Comparison of ENCODE assay signal across 25 mouse cellular contexts in the genomic region with DNA sequence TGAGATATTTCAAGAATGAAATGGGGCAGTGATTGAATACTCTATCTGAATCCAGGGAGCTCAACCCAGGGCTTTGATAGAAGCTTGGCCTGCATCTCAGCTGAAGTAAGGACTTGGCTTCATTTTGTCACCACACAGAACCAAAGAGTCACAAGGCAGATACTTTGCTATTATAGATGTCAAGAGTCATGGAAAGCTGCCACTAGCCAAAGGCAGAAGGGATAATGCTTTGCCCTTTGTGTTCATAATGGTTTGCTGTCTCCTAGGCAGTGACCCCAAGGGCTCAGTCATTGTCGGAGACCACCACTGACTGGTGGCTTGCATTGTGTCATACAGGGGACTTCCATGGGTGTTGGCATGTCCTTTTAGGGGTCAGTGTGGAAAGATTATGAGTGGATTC. TPM values are rescaled to one million over a fixed set of nuclear protein-coding genes. Genes with fewer than 3 reads are reported as not detected.
A peak's percentile ranks its signal among the peaks of the same experiment; 100 is the strongest.
DNase-seq lines count a peak whose midpoint lies in the region; ATAC-seq and TF ChIP-seq lines count a peak whose summit lies in the region.
"Had no signal": no experiment of that assay in that cellular context is flagged by ENCODE, and none has a peak within 500 bp of the region (broad histone marks: within the 10 kb centered on the region; RNA-seq: fewer than 3 reads in every experiment).

No protein-coding gene starts in this region.

- intact Hi-C loops in heart, postnatal 25 days (cut with DNase I): no loop called here

- no peak for TF ChIP-seq CTCF in hindbrain, postnatal 0 days (IDR thresholded peaks at IDR 0.05; ENCODE audit: low read depth)

- no peaks in the 10 kb centered on the region for H3K36me3 ChIP-seq in hindbrain, embryonic 16.5 days (ENCODE audit: control insufficient read depth, insufficient read depth, low read length)
- no peaks in the 10 kb centered on the region for H3K36me3 ChIP-seq in hindbrain, postnatal 0 days (ENCODE audit: insufficient read depth, low read length)
- no peaks in the 10 kb centered on the region for H3K36me3 ChIP-seq in lung, embryonic 16.5 days (ENCODE audit: control insufficient read depth, insufficient read depth, low read length)
- 0 out of 2 replicates have a peak, but pooled peaks cover 3% of the 10 kb centered on the region for H3K36me3 ChIP-seq in midbrain, embryonic 10.5 days
- H3K36me3 ChIP-seq: intestine, embryonic 15.5 days; limb, embryonic 13.5 days; liver, embryonic 15.5 days; midbrain, embryonic 13.5 days had no signal

- no peak overlapping the region for H3K9ac ChIP-seq in hindbrain, embryonic 16.5 days (ENCODE audit: low read depth, low read length)
- no peak overlapping the region for H3K9ac ChIP-seq in hindbrain, postnatal 0 days (replicated peaks; ENCODE audit: low read length)
- no peak overlapping the region for H3K9ac ChIP-seq in lung, embryonic 16.5 days (ENCODE audit: low read length)
- H3K9ac ChIP-seq: embryonic facial prominence, embryonic 13.5 days; forebrain, embryonic 13.5 days; hindbrain, embryonic 14.5 days; intestine, embryonic 15.5 days; limb, embryonic 13.5 days; liver, embryonic 15.5 days; midbrain, embryonic 13.5 days had no signal

- DNase-seq in heart, adult 11 months: peak; percentile 95
- DNase-seq in heart, postnatal 25 days (ENCODE audit: low spot score): no peak
- DNase-seq in hindbrain, postnatal 0 days (ENCODE audit: low spot score): no peak
- no peak for DNase-seq in lung, postnatal 36 days
- peak; percentile 84 for DNase-seq in gonadal fat pad, adult 2 months (ENCODE audit: low read depth)
- DNase-seq in midbrain, embryonic 10.5 days (ENCODE audit: low spot score): no peak
- DNase-seq: adrenal gland, postnatal 14 days; cerebellum, adult 8-10 months; cerebellum, postnatal 36 days; embryo, embryonic 11 days; heart, postnatal 36 days; kidney, adult 9 months; kidney, postnatal 25 days; layer of hippocampus, adult 9-11 months had no signal

- H3K27me3 ChIP-seq in hindbrain, embryonic 16.5 days (replicated peaks; ENCODE audit: control insufficient read depth, insufficient read depth, low read length): no peaks in the 10 kb centered on the region
- no peaks in the 10 kb centered on the region for H3K27me3 ChIP-seq in hindbrain, postnatal 0 days (ENCODE audit: insufficient read depth, low read length)
- no peaks in the 10 kb centered on the region for H3K27me3 ChIP-seq in lung, embryonic 16.5 days (ENCODE audit: control insufficient read depth, insufficient read depth, low read depth, low read length)
- H3K27me3 ChIP-seq in midbrain, embryonic 10.5 days (ENCODE audit: low read depth, poor library complexity, severe bottlenecking): no peaks in the 10 kb centered on the region
- H3K27me3 ChIP-seq: embryonic facial prominence, embryonic 13.5 days; forebrain, embryonic 13.5 days; intestine, embryonic 15.5 days; limb, embryonic 13.5 days; liver, embryonic 15.5 days; midbrain, embryonic 13.5 days had no signal

- H3K4me1 ChIP-seq in hindbrain, embryonic 16.5 days (ENCODE audit: control insufficient read depth, insufficient read depth, low read depth, low read length): peaks cover 10% of the 10 kb centered on the region; the same call in 1 of the 2 replicates
- peaks cover 14% of the 10 kb centered on the region; the same call in 1 of the 2 replicates for H3K4me1 ChIP-seq in hindbrain, postnatal 0 days (ENCODE audit: insufficient read depth, low read length)
- peaks cover 32% of the 10 kb centered on the region for H3K4me1 ChIP-seq in lung, embryonic 16.5 days (replicated peaks; ENCODE audit: control insufficient read depth, insufficient read depth, low read length)
- H3K4me1 ChIP-seq in midbrain, embryonic 10.5 days: peaks cover 16% of the 10 kb centered on the region

- no peaks in the 10 kb centered on the region for H3K9me3 ChIP-seq in hindbrain, embryonic 16.5 days (ENCODE audit: control insufficient read depth, low read length)
- H3K9me3 ChIP-seq in hindbrain, postnatal 0 days (ENCODE audit: low read length): no peaks in the 10 kb centered on the region
- H3K9me3 ChIP-seq in lung, embryonic 16.5 days (ENCODE audit: control insufficient read depth, low read length): no peaks in the 10 kb centered on the region
- no peaks in the 10 kb centered on the region for H3K9me3 ChIP-seq in midbrain, embryonic 10.5 days (replicated peaks)
- H3K9me3 ChIP-seq: embryonic facial prominence, embryonic 13.5 days; forebrain, embryonic 13.5 days; intestine, embryonic 15.5 days; limb, embryonic 13.5 days; liver, embryonic 15.5 days; midbrain, embryonic 13.5 days had no signal

- H3K4me2 ChIP-seq in hindbrain, embryonic 16.5 days (ENCODE audit: low read length): no peak overlapping the region
- H3K4me2 ChIP-seq in hindbrain, postnatal 0 days (ENCODE audit: low read depth, low read length): no peak overlapping the region
- no peak overlapping the region for H3K4me2 ChIP-seq in lung, embryonic 16.5 days (ENCODE audit: low read depth, low read length)
- H3K4me2 ChIP-seq: embryonic facial prominence, embryonic 13.5 days; forebrain, embryonic 13.5 days; hindbrain, embryonic 14.5 days; intestine, embryonic 15.5 days; limb, embryonic 13.5 days; liver, embryonic 15.5 days; midbrain, embryonic 13.5 days had no signal

- no peak overlapping the region for H3K27ac ChIP-seq in hindbrain, embryonic 16.5 days (ENCODE audit: low read depth, low read length)
- H3K27ac ChIP-seq in hindbrain, postnatal 0 days: no peak overlapping the region
- H3K27ac ChIP-seq in lung, embryonic 16.5 days (ENCODE audit: low read length): peak overlapping the region; percentile 23
- H3K27ac ChIP-seq in midbrain, embryonic 10.5 days (replicated peaks): no peak overlapping the region
- H3K27ac ChIP-seq: embryonic facial prominence, embryonic 13.5 days; forebrain, embryonic 13.5 days; hindbrain, embryonic 14.5 days; intestine, embryonic 15.5 days; limb, embryonic 13.5 days; liver, embryonic 15.5 days; midbrain, embryonic 13.5 days; stomach, postnatal 0 days had no signal

- WGBS in hindbrain, embryonic 16.5 days: 68% methylated on average over 1 of the region's 1 CpGs
- WGBS in hindbrain, postnatal 0 days: 69% methylated on average over 1 of the region's 1 CpGs
- 69% methylated on average over 1 of the region's 1 CpGs for WGBS in lung, embryonic 16.5 days
- WGBS in midbrain, embryonic 10.5 days: 83% methylated on average over 1 of the region's 1 CpGs

- ATAC-seq in hindbrain, embryonic 16.5 days: 0 out of 2 replicates have a peak, but pooled peaks have one; percentile 38
- no peak for ATAC-seq in hindbrain, postnatal 0 days
- ATAC-seq in lung, embryonic 16.5 days (ENCODE audit: low read depth): peak; percentile 23
- ATAC-seq: forebrain, embryonic 13.5 days; intestine, embryonic 15.5 days; midbrain, embryonic 13.5 days had no signal

- H3K4me3 ChIP-seq in hindbrain, embryonic 16.5 days (ENCODE audit: low read length): no peak overlapping the region
- no peak overlapping the region for H3K4me3 ChIP-seq in hindbrain, postnatal 0 days (ENCODE audit: low read length)
- H3K4me3 ChIP-seq in lung, embryonic 16.5 days (ENCODE audit: low read length): no peak overlapping the region
- no peak overlapping the region for H3K4me3 ChIP-seq in midbrain, embryonic 10.5 days
- H3K4me3 ChIP-seq: embryonic facial prominence, embryonic 13.5 days; erythroblast, embryonic 14.5 days; forebrain, embryonic 13.5 days; intestine, embryonic 15.5 days; limb, embryonic 13.5 days; liver, embryonic 15.5 days; midbrain, embryonic 13.5 days had no signal

RNA-seq across cellular contexts. Expression of gene Dapk1, which starts 57.9 kb away (rescaled TPM):
- total RNA-seq in heart, postnatal 25 days (2021): 10 to 100 TPM; 24.5 to 29.5 TPM
- 33.2 and 39.4 TPM in 2 replicates for polyA plus RNA-seq in hindbrain, embryonic 16.5 days (2015; fragmentation: Nextera tagmentation; extraction: Ambion mirVana)
- total RNA-seq in hindbrain, postnatal 0 days (2014; rRNA removed): 63.1 and 70.0 TPM in 2 replicates
- 25.1 and 25.7 TPM in 2 replicates for polyA plus RNA-seq in hindbrain, postnatal 0 days (2015; fragmentation: Nextera tagmentation; extraction: Ambion mirVana)
- 40.8 and 43.4 TPM in 2 replicates for polyA plus RNA-seq in lung, embryonic 16.5 days (2015; fragmentation: Nextera tagmentation; extraction: Ambion mirVana)
- 53.8 and 77.2 TPM in 2 replicates for polyA plus RNA-seq in gonadal fat pad, adult 2 months (2012; rRNA removed)
- 15.1 and 19.8 TPM in 2 replicates for polyA plus RNA-seq in midbrain, embryonic 10.5 days (2016; fragmentation: Nextera tagmentation; extraction: Ambion mirVana)

Comparison
In these comparisons a context has a peak if more than half of its experiments do, and no peak if none do; other contexts are left out.
1. DNase-seq: peak in heart, adult 11 months (single experiment) and gonadal fat pad, adult 2 months (single experiment); none in heart, postnatal 25 days (single experiment), hindbrain, postnatal 0 days (single experiment), lung, postnatal 36 days (single experiment) and midbrain, embryonic 10.5 days (single experiment).